Mouse (Mus musculus) myocyte (in vitro differentiated cells): ENCODE data around the gene Kcna5. TPM values are rescaled to one million over a fixed set of nuclear protein-coding genes. Genes with fewer than 3 reads are reported as not detected.

Experiments used
- H3K27me3 ChIP-seq: one replicate; pipeline ENCODE4 v1.6.1; 2011; ENCODE audit not compliant: control insufficient read depth, insufficient read depth, insufficient read length
- H3K36me3 ChIP-seq: one replicate; pipeline ENCODE4 v1.6.1; 2011; ENCODE audit not compliant: control insufficient read depth, insufficient read depth
- H3K4me2 ChIP-seq: one replicate; pipeline ENCODE4 v1.6.1; 2011; ENCODE audit warnings: low read depth, control low read depth
- H3K4me3 ChIP-seq: one replicate; pipeline ENCODE4 v1.5.1; 2011; ENCODE audit warnings: mild to moderate bottlenecking, control low read depth, moderate library complexity
- H3K79me2 ChIP-seq: one replicate; pipeline ENCODE4 v1.6.1; 2011; ENCODE audit not compliant: control insufficient read depth, insufficient read depth
- H3ac ChIP-seq: one replicate; pipeline ENCODE4 v1.6.1; 2011; ENCODE audit not compliant: control insufficient read depth, insufficient read length
- CEBPB ChIP-seq: IDR thresholded peaks from 2 replicates; pipeline ENCODE4 v1.6.1; 2011; ENCODE audit warnings: mild to moderate bottlenecking, moderate library complexity; ENCODE audit not compliant: poor library complexity, insufficient read depth, severe bottlenecking
- E2F4 ChIP-seq: IDR thresholded peaks from one replicate; pipeline ENCODE4 v1.6.1; 2011; ENCODE audit warnings: mild to moderate bottlenecking, control low read depth, moderate library complexity; ENCODE audit not compliant: insufficient read depth
- MAX ChIP-seq: IDR thresholded peaks from one replicate; pipeline ENCODE4 v1.6.1; 2011; ENCODE audit warnings: low read depth, mild to moderate bottlenecking, control low read depth
- MYOD1 ChIP-seq, 3 experiments: IDR thresholded peaks; one replicate each; pipeline ENCODE4 v1.6.1; 2011; ENCODE audit warnings: control low read depth in 2 of 3, low read depth in 2 of 3, mild to moderate bottlenecking in 2 of 3, moderate library complexity in 1 of 3; ENCODE audit not compliant: insufficient read length in 2 of 3, control insufficient read depth in 1 of 3
- MYOG ChIP-seq, 3 experiments: IDR thresholded peaks; one replicate each; pipeline ENCODE4 v1.6.1; 2011; ENCODE audit warnings: control low read depth in 2 of 3, low read depth in 2 of 3, mild to moderate bottlenecking in 2 of 3; ENCODE audit not compliant: insufficient read length in 2 of 3, control insufficient read depth in 1 of 3, insufficient read depth in 1 of 3
- POLR2A ChIP-seq: IDR thresholded peaks from one replicate; pipeline ENCODE4 v1.6.1; 2011; ENCODE audit warnings: low read depth, mild to moderate bottlenecking, control low read depth, moderate library complexity; ENCODE audit not compliant: insufficient read length
- POLR2AphosphoS2 ChIP-seq: IDR thresholded peaks from one replicate; pipeline ENCODE4 v1.6.1; 2011; ENCODE audit warnings: low read depth, control low read depth; ENCODE audit not compliant: insufficient read length
- REST ChIP-seq: IDR thresholded peaks from one replicate; pipeline ENCODE4 v1.6.1; 2011; ENCODE audit warnings: mild to moderate bottlenecking, control low read depth, moderate library complexity; ENCODE audit not compliant: insufficient read depth, insufficient read length
- SRF ChIP-seq: IDR thresholded peaks from one replicate; pipeline ENCODE4 v1.6.1; 2011; ENCODE audit warnings: low read depth; ENCODE audit not compliant: control insufficient read depth, insufficient read length
- TCF12 ChIP-seq: IDR thresholded peaks from one replicate; pipeline ENCODE4 v1.6.1; 2011; ENCODE audit warnings: mild to moderate bottlenecking, control low read depth; ENCODE audit not compliant: poor library complexity, insufficient read depth, severe bottlenecking
- TCF3 ChIP-seq: IDR thresholded peaks from one replicate; pipeline ENCODE4 v1.6.1; 2011; ENCODE audit warnings: low read depth, control low read depth; ENCODE audit not compliant: insufficient read length
- USF1 ChIP-seq: IDR thresholded peaks from one replicate; pipeline ENCODE4 v1.6.1; 2011; ENCODE audit warnings: low read depth, mild to moderate bottlenecking, control low read depth, moderate library complexity
- polyA plus RNA-seq: library from polyadenylated mRNA; unstranded; fragments of >200 nt; fragmentation: generic; extraction: Trizol; gene quantifications from one replicate; pipeline ENCODE4 v1.2.1, GENCODE M21; 2012; ENCODE audit warnings: missing spikeins

Kcna5 gene
- polyA plus RNA-seq, 1 experiment: not detected

GRCm38 (mm10) chr6:126513714-126514248 is 21.4 kb downstream of the Kcna5 start:
- H3K4me2 ChIP-seq: no peak overlapping the region
- H3K27me3 ChIP-seq: peaks cover 38% of the 10 kb centered on the region
- H3ac ChIP-seq: no peak overlapping the region
- TF ChIP-seq MYOG (IDR thresholded peaks at IDR 0.05; ENCODE audit: control insufficient read depth in 1 of 3, insufficient read depth in 1 of 3, insufficient read length in 2 of 3, low read depth in 2 of 3): no peak
- TF ChIP-seq MYOD1 (IDR thresholded peaks at IDR 0.05; ENCODE audit: control insufficient read depth in 1 of 3, insufficient read length in 2 of 3, low read depth in 2 of 3): no peak
- no peak for TF ChIP-seq REST
- TF ChIP-seq POLR2AphosphoS2: no peak
- TF ChIP-seq SRF: no peak
- no peak for TF ChIP-seq TCF12
- TF ChIP-seq MAX: no peak
- no peak for TF ChIP-seq CEBPB
- no peaks in the 10 kb centered on the region for H3K36me3 ChIP-seq
- no peaks in the 10 kb centered on the region for H3K79me2 ChIP-seq
- no peak overlapping the region for H3K4me3 ChIP-seq

GRCm38 (mm10) chr6:126513154-126513553 is 22.1 kb downstream of the Kcna5 start:
- Histone ChIP-seq H3K4me3 (no peak overlapping the region), H3K27me3 (peaks cover 38% of the 10 kb centered on the region), H3K79me2 (no peaks in the 10 kb centered on the region), H3K4me2 (no peak overlapping the region), H3ac (no peak overlapping the region), H3K36me3 (no peaks in the 10 kb centered on the region)
- TF ChIP-seq POLR2A: no peak
- TF ChIP-seq TCF3: no peak
- no peak for TF ChIP-seq E2F4
- TF ChIP-seq CEBPB: no peak
- TF ChIP-seq POLR2AphosphoS2: no peak
- TF ChIP-seq USF1: no peak
- no peak for TF ChIP-seq MAX
- TF ChIP-seq REST: no peak
- TF ChIP-seq SRF: no peak
- TF ChIP-seq MYOG (IDR thresholded peaks at IDR 0.05; ENCODE audit: control insufficient read depth in 1 of 3, insufficient read depth in 1 of 3, insufficient read length in 2 of 3, low read depth in 2 of 3): no peak
- TF ChIP-seq TCF12: no peak

GRCm38 (mm10) chr6:126508671-126509070 is 26.5 kb downstream of the Kcna5 start:
- Histone ChIP-seq H3ac (no peak overlapping the region), H3K79me2 (no peaks in the 10 kb centered on the region), H3K4me2 (no peak overlapping the region), H3K4me3 (no peak overlapping the region), H3K27me3 (peaks cover 24% of the 10 kb centered on the region), H3K36me3 (no peaks in the 10 kb centered on the region)
- no peak for TF ChIP-seq SRF

GRCm38 (mm10) chr6:126503920-126504319 is 31.3 kb downstream of the Kcna5 start:
- Histone ChIP-seq H3K36me3 (no peaks in the 10 kb centered on the region), H3K79me2 (no peaks in the 10 kb centered on the region), H3K4me3 (no peak overlapping the region), H3K4me2 (no peak overlapping the region), H3ac (no peak overlapping the region), H3K27me3 (peaks cover 6% of the 10 kb centered on the region)
- TF ChIP-seq MYOG (IDR thresholded peaks at IDR 0.05; ENCODE audit: control insufficient read depth in 1 of 3, insufficient read depth in 1 of 3, insufficient read length in 2 of 3, low read depth in 2 of 3) (no peak), E2F4 (no peak), POLR2AphosphoS2 (no peak), MYOD1 (IDR thresholded peaks at IDR 0.05; ENCODE audit: control insufficient read depth in 1 of 3, insufficient read length in 2 of 3, low read depth in 2 of 3) (no peak), MAX (no peak), SRF (no peak), REST (no peak), USF1 (no peak), TCF3 (no peak), CEBPB (no peak), TCF12 (no peak), POLR2A (no peak)

GRCm38 (mm10) chr6:126502691-126503301 is 32.4 kb downstream of the Kcna5 start:
- no peak overlapping the region for H3K4me2 ChIP-seq
- TF ChIP-seq TCF3: no peak
- TF ChIP-seq CEBPB: no peak
- no peak for TF ChIP-seq TCF12
- TF ChIP-seq REST: no peak
- TF ChIP-seq POLR2AphosphoS2: no peak
- TF ChIP-seq USF1: no peak
- TF ChIP-seq E2F4: no peak
- no peaks in the 10 kb centered on the region for H3K79me2 ChIP-seq
- no peak overlapping the region for H3K4me3 ChIP-seq
- H3ac ChIP-seq: no peak overlapping the region
- peaks cover 5% of the 10 kb centered on the region for H3K27me3 ChIP-seq
- no peaks in the 10 kb centered on the region for H3K36me3 ChIP-seq
